Mouse (Mus musculus): ENCODE data around the gene Olfr1191-ps1. TPM values are rescaled to one million over a fixed set of nuclear protein-coding genes. Genes with fewer than 3 reads are reported as not detected.
"Not testable (repeated sequence)": the region's sequence is repeated elsewhere in the genome, so short reads cannot be mapped to it uniquely, and the experiment has no call there.

Olfr1191-ps1 gene
- total RNA-seq (2017), result not detected in 2 replicates

GRCm38 (mm10) chr2:88640242-88640641, at the start of gene Olfr1191-ps1:
Olfr1191-ps1 (plus strand) TSS chr2:88640542.
- not testable (repeated sequence) for ATAC-seq (ENCODE audit: extremely low read depth, insufficient number of reproducible peaks, low FRiP score, poor library complexity, severe bottlenecking)

DNA sequence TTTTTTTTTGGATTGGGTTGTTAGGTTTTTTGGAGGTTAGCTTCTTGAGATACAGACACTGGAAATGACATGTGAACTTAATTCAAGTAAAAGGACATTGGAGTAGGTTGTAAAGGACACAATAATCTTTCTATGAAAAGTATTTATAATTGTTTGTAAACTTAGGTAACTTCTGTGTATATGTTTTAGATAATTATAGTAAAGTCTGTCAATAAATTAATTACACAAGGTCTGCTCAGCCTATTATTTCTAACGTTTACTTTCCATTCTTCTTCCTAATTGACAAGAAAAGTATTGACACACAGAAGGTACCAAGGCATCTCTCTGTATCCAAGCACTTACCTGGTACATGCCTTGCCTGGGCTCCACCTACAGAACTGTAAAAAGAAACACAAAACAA, 7.9 kb downstream of the Olfr1191-ps1 start, which contains the start of gene Olfr1192-ps1:
TSS of gene Olfr1192-ps1 (plus strand) at position 301 of the 400 bp plus-strand sequence.
- ATAC-seq (ENCODE audit: extremely low read depth, insufficient number of reproducible peaks, low FRiP score, poor library complexity, severe bottlenecking), result no peak

- ATAC-seq (ENCODE audit: extremely low read depth, insufficient number of reproducible peaks, low FRiP score, poor library complexity, severe bottlenecking), result not testable (repeated sequence)
Observed at GRCm38 (mm10) chr2:88675328-88675727, 35.0 kb downstream of the Olfr1191-ps1 start, which contains the start of gene Olfr1193. Olfr1193 (plus strand) TSS chr2:88675628.

GRCm38 (mm10) chr2:88689087-88689486, 48.7 kb downstream of the Olfr1191-ps1 start, which contains the start of gene Olfr1195:
Olfr1195 (minus strand) TSS chr2:88689187.
- no peak for ATAC-seq (ENCODE audit: extremely low read depth, insufficient number of reproducible peaks, low FRiP score, poor library complexity, severe bottlenecking)

Other genes starting within 250 kb of the Olfr1191-ps1 start
- not detected in 2 replicates for gene Olfr1179, start 234.1 kb upstream of the Olfr1191-ps1 start, total RNA-seq (2017)
- not detected in 2 replicates for gene Olfr1180, start 221.4 kb upstream of the Olfr1191-ps1 start, total RNA-seq (2017)
- 0.12 TPM in 1 of 2 replicates, not detected in the other for gene Olfr1181, start 214.4 kb upstream of the Olfr1191-ps1 start, total RNA-seq (2017)
- gene Gm13757, start 191.4 kb upstream of the Olfr1191-ps1 start, total RNA-seq (2017), result not detected in 2 replicates
- 0.12 TPM in 1 of 2 replicates, not detected in the other for gene Olfr1183, start 185.7 kb upstream of the Olfr1191-ps1 start, total RNA-seq (2017)
- gene Olfr1184, start 156.9 kb upstream of the Olfr1191-ps1 start, total RNA-seq (2017), result not detected in 2 replicates
- gene Olfr1185-ps1, start 147.2 kb upstream of the Olfr1191-ps1 start, total RNA-seq (2017), result not detected in 2 replicates
- gene Olfr1186, start 122.0 kb upstream of the Olfr1191-ps1 start, total RNA-seq (2017), result not detected in 2 replicates
- gene Olfr1188, start 83.6 kb upstream of the Olfr1191-ps1 start, total RNA-seq (2017), result not detected in 2 replicates
- gene Olfr1189, start 54.1 kb upstream of the Olfr1191-ps1 start, total RNA-seq (2017), result not detected in 2 replicates
- gene Olfr1192-ps1, start 8.0 kb downstream of the Olfr1191-ps1 start, total RNA-seq (2017), result 0.12 TPM in 1 of 2 replicates, not detected in the other
- not detected in 2 replicates for gene Olfr1193, start 35.1 kb downstream of the Olfr1191-ps1 start, total RNA-seq (2017)
- not detected in 2 replicates for gene Olfr1195, start 48.6 kb downstream of the Olfr1191-ps1 start, total RNA-seq (2017)
- not detected in 2 replicates for gene Olfr1196, start 64.1 kb downstream of the Olfr1191-ps1 start, total RNA-seq (2017)
- not detected in 2 replicates for gene Olfr1197, start 91.8 kb downstream of the Olfr1191-ps1 start, total RNA-seq (2017)
- not detected in 2 replicates for gene Olfr1198, start 110.8 kb downstream of the Olfr1191-ps1 start, total RNA-seq (2017)
- gene Olfr1199, start 119.9 kb downstream of the Olfr1191-ps1 start, total RNA-seq (2017), result not detected in 2 replicates
- not detected in 2 replicates for gene Olfr1200, start 129.9 kb downstream of the Olfr1191-ps1 start, total RNA-seq (2017)
- not detected in 2 replicates for gene Olfr1201, start 152.5 kb downstream of the Olfr1191-ps1 start, total RNA-seq (2017)
- not detected in 2 replicates for gene Olfr1202, start 174.0 kb downstream of the Olfr1191-ps1 start, total RNA-seq (2017)
- not detected in 2 replicates for gene Olfr1205, start 189.2 kb downstream of the Olfr1191-ps1 start, total RNA-seq (2017)
- gene Olfr1204, start 208.8 kb downstream of the Olfr1191-ps1 start, total RNA-seq (2017), result not detected in 2 replicates
- not detected in 2 replicates for gene Olfr1206, start 222.7 kb downstream of the Olfr1191-ps1 start, total RNA-seq (2017)